Mouse (Mus musculus): ENCODE measurements around the gene Ugdh.

GRCm38 (mm10) chr5:65454771-65455170, 19.0 kb upstream of the Ugdh start:
- TF ChIP-seq CTCF (IDR thresholded peaks at IDR 0.05; ENCODE audit: control insufficient read depth, insufficient read depth, low read length) = no peak
- TF ChIP-seq POLR2A (IDR thresholded peaks at IDR 0.05; ENCODE audit: borderline replicate concordance, control insufficient read depth, low read depth, low read length) = no peak

All from bone marrow, adult 2 months (tissue).